Mouse (Mus musculus): Measurements from ENCODE around the gene Fbxl17.
A peak's percentile ranks its signal among the peaks of the same experiment; 100 is the strongest.

Gene Fbxl17

GRCm38 (mm10) chr17:63166692-63167091, 333.1 kb downstream of the Fbxl17 start:
- no peak for DNase-seq (ENCODE audit: low read depth, low spot score)

- no peak for DNase-seq (ENCODE audit: low read depth, low spot score)
Observed at GRCm38 (mm10) chr17:63165847-63166246, 334.0 kb downstream of the Fbxl17 start.

GRCm38 (mm10) chr17:63164289-63164688, 335.5 kb downstream of the Fbxl17 start:
- DNase-seq (ENCODE audit: low read depth, low spot score), result no peak

- DNase-seq (ENCODE audit: low read depth, low spot score), result no peak
Observed at GRCm38 (mm10) chr17:63161953-63162352, 337.9 kb downstream of the Fbxl17 start.

- no peak for DNase-seq (ENCODE audit: low read depth, low spot score)
Observed at GRCm38 (mm10) chr17:63159196-63159595, 340.6 kb downstream of the Fbxl17 start.

GRCm38 (mm10) chr17:63158436-63158835, 341.4 kb downstream of the Fbxl17 start:
- DNase-seq (ENCODE audit: low read depth, low spot score), result no peak

- DNase-seq (ENCODE audit: low read depth, low spot score), result no peak
Observed at GRCm38 (mm10) chr17:63157906-63158305, 341.9 kb downstream of the Fbxl17 start.

- DNase-seq (ENCODE audit: low read depth, low spot score), result no peak
Observed at GRCm38 (mm10) chr17:63157019-63157418, 342.8 kb downstream of the Fbxl17 start.

GRCm38 (mm10) chr17:63146514-63146913, 353.3 kb downstream of the Fbxl17 start:
- no peak for DNase-seq (ENCODE audit: low read depth, low spot score)

- no peak for DNase-seq (ENCODE audit: low read depth, low spot score)
Observed at GRCm38 (mm10) chr17:63145751-63146491, 353.9 kb downstream of the Fbxl17 start.

GRCm38 (mm10) chr17:63145311-63145741, 354.5 kb downstream of the Fbxl17 start:
- DNase-seq (ENCODE audit: low read depth, low spot score), result peak; percentile 59

- DNase-seq (ENCODE audit: low read depth, low spot score), result peak; percentile 30
Observed at GRCm38 (mm10) chr17:63143825-63144224, 356.0 kb downstream of the Fbxl17 start.

GRCm38 (mm10) chr17:63134805-63135204, 365.0 kb downstream of the Fbxl17 start:
- no peak for DNase-seq (ENCODE audit: low read depth, low spot score)

GRCm38 (mm10) chr17:63122427-63122826, 377.4 kb downstream of the Fbxl17 start:
- DNase-seq (ENCODE audit: low read depth, low spot score), result no peak

- no peak for DNase-seq (ENCODE audit: low read depth, low spot score)
Observed at GRCm38 (mm10) chr17:63119701-63120100, 380.1 kb downstream of the Fbxl17 start.

GRCm38 (mm10) chr17:63119077-63119476, 380.7 kb downstream of the Fbxl17 start:
- no peak for DNase-seq (ENCODE audit: low read depth, low spot score)

GRCm38 (mm10) chr17:63117130-63117529, 382.7 kb downstream of the Fbxl17 start:
- DNase-seq (ENCODE audit: low read depth, low spot score), result no peak

- DNase-seq (ENCODE audit: low read depth, low spot score), result no peak
Observed at GRCm38 (mm10) chr17:63114399-63115085, 385.3 kb downstream of the Fbxl17 start.

GRCm38 (mm10) chr17:63112826-63113225, 387.0 kb downstream of the Fbxl17 start:
- no peak for DNase-seq (ENCODE audit: low read depth, low spot score)

GRCm38 (mm10) chr17:63110994-63111393, 388.8 kb downstream of the Fbxl17 start:
- no peak for DNase-seq (ENCODE audit: low read depth, low spot score)

GRCm38 (mm10) chr17:63110211-63110755, 389.5 kb downstream of the Fbxl17 start:
- no peak for DNase-seq (ENCODE audit: low read depth, low spot score)

GRCm38 (mm10) chr17:63108035-63108434, 391.8 kb downstream of the Fbxl17 start:
- DNase-seq (ENCODE audit: low read depth, low spot score), result no peak

- no peak for DNase-seq (ENCODE audit: low read depth, low spot score)
Observed at GRCm38 (mm10) chr17:63107515-63107914, 392.3 kb downstream of the Fbxl17 start.

Data from ZHBTc4 (cell line).